Mouse (Mus musculus) 3134 (cell line): ENCODE data around the gene Gm17374.
"Not testable (repeated sequence)": the region's sequence is repeated elsewhere in the genome, so short reads cannot be mapped to it uniquely, and the experiment has no call there.

Experiments
- DNase-seq: peaks from one replicate; pipeline ENCODE4 v3.0.0-alpha.2; 2011; ENCODE audit warnings: low spot score; ENCODE audit not compliant: insufficient read length; ENCODE audit errors: extremely low read depth

Gm17374 gene

DNA sequence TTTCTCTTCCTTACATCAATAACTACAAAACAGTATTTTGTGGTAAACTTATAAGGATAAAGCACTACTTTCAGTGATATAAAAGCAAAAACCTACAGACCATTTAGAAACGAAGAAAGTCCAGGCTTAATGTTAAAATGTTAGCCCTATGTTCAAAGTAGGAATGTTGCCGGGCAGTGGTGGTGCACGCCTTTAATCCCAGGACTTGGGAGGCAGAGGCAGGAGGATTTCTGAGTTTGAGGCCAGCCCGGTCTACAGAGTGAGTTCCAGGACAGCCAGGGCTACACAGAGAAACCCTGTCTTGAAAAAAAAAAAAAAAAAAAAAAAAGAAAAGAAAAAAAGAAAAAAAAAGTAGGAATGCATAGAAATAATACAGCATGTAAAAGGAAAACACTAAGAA is at the start of gene Gm17374:
TSS of gene Gm17374 (plus strand) at position 301 of the 400 bp plus-strand sequence.
- not testable (repeated sequence) for DNase-seq

DNA sequence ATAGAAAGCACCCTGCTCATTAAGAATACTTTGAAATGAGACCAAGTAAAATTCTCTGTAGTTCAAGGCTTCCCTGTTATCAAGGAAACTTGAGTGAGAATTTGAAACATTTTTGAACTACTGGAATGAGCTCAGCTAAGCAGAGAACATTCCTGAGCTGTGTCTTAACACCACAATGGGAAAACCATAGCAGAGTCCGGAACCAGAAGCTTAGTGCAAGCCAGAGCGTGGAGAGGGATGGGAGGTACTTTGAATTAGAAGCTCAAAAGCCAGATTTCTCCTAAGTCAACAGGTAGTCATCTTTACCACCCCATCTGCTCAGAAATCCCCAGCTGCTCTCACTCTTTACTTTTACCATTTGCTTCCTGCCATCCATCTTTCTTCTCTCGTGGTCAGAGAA is 46.9 kb upstream of the Gm17374 start:
- DNase-seq: peak; percentile 13

DNA sequence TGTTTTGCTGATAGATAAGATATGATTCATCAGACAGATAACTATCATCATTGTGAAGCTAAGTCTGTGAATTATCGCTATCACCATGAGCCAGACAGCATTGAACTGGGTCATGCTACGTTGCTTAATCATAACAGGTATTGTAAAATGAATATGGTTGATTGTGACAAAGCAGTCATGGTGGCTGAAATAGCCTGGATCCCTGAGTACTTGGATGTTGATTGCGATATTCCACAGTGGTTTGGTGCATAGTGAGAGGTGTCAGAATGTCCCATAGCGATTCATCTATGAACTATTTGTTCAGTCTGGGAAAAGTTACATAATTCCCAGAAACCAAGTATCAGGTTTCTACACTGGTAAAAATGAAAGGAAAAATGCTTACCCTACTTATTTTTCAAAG is 44.2 kb upstream of the Gm17374 start:
- DNase-seq: no peak

DNA sequence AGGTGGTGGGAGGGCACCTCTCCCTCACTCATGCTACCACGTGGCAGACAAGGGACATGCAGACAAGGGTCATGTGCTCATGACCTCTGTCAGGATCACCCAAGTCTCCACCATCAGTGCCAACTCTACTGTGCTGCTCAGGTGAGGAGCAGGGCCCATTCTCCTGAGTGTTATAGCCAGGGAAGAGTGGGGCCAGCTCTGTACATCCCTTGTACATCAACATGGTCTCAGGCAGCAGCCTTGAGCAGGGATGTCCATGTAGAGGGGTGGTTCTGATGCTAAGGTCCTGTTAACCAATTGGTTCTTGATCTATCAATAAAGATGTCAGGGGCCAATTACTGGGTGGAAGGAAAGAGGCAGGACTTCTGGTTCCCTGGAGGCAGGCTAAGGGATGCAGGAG is 42.9 kb upstream of the Gm17374 start:
- no peak for DNase-seq

DNA sequence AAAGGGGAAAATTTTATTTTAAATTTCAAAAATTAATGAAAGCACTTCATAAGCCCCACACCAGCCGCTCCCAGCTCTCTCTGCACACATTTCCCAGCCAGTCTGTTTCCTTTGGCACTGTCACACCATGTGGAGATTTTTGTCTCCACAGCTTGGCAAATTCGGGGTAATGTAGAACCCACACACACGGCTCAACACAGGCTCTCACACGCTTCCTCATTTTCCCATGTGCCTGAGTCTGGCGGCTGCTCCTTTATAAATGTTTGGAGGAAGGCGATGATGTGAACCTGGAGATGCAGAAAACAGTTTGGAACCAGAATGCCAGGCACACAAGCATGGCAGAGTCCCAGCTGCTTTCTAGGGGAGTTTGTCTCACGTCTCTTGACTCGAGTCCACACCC is 38.0 kb upstream of the Gm17374 start:
- no peak for DNase-seq

DNA sequence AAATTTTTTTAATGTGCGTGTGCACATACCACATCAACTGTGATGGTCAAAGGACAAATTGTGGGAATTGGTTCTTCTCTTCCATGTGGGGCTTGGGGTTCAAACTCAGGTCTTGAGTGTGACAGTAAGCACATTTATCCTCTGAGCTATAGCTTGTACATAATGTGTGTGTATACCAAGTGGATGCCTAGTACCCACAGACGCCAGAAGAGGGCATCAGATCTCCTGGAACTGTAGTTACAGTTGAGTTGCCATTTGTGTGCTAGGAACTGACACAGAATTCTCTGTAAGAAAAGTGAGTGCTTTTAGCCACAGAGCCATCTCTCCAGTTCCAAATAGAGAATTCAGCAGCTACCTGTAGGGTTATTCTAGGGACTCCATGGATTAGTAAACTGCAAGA is 26.3 kb upstream of the Gm17374 start:
- no peak for DNase-seq

DNA sequence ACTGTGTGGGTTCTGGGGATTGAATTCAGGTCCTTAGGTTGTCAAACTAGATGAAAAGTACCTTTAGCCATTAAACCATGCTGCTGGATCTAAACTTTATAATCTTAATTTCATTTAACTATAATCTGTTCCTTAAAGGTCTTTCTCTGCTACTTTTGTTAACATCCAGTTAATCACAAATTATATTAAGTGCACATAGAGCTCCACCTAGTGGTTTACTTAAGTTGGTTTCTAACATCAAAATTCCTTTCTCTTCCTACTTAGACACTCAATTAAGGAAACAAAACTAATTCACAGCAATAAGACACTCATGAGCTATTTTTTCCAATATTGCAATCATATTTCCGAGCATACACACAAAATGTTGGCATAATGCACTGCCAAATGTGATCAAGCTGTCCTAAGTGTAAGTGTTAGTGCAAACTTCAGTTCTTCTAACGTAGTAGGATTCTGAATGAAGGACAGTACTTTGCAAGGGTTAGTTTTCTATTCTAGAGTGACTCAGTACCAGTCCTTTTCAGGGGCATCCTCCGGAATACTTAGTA is 7.4 kb downstream of the Gm17374 start:
- peak; percentile 20 for DNase-seq

DNA sequence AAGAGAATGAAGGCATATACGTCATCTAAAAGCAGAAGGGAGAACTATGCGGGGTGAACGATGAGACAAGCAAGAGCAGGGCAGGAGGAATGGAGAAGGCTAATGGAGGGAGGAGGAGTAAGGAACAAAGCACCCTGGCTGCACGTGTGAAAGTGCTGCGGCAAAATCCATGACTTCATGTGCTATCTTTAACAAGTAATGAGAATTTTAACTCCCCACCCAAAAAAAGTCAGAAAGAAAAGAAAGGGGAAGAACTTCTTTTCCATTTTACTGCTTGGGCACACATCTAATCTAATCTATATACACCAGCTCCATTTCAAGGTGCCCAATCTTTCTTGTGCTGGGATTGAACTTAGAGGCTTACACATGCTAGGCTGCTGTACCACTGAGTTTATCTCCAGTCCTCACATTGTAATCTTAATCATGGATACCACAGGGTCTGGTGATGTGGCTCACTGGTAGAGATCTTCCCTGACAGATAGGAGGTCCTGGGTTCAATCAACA is 11.6 kb downstream of the Gm17374 start:
- DNase-seq: no peak

DNA sequence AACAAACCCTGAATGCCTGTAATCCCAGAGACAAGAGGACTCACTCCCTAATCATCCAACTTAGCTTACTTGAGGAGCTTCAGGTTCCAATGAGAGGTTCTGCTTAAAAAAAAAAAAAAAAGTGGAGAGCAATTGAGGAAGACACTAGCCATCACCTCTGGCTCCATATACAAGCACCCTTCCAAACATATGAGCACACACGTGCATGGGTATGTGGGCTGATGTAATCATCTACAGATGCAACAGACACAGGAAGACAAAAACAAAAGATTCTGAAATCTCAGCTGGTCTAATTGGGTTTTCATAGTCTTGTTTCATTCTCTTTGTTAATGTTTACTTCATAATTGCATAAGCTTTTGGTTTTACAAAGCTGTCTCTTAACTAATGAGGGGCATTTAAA is 17.2 kb downstream of the Gm17374 start:
- no peak for DNase-seq

DNA sequence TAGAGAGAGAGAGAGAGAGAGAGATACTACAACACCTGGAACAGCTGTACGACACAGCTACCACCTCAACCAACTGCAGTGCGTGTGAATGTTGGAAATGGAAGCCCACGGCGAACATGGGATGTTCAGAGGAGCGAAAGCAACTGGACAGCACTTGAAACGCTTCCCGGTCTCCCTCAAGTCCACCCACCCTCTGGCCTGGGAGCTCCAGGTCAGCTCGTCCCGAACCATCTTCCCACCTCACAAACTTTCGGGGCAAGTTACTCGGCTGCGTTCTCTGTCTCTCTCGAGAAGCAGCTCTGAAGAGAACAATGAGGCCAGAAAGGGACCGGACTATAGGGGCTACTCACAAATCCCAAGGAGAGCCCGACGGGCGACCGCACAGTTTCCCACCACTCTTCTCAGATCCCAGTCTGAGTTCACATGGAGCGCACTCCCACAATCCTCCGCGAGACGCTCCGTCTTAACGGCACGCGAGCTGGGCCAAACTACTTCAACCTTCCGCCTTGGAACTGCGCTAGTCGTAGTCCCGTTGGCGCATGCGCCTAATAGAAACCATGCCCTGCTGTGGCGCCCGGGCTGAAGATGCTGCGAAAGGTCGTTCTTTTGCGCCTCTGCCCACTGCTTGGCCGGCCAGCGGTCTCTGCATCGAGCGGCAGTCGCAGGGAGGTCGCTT is 18.4 kb downstream of the Gm17374 start, which contains the start of the genes Esf1 and Ndufaf5:
TSS of gene Esf1 (minus strand) at position 438 of the 676 bp plus-strand sequence.
TSS of gene Ndufaf5 (plus strand) at position 523 of the 676 bp plus-strand sequence.
- peak; percentile 91 for DNase-seq

DNA sequence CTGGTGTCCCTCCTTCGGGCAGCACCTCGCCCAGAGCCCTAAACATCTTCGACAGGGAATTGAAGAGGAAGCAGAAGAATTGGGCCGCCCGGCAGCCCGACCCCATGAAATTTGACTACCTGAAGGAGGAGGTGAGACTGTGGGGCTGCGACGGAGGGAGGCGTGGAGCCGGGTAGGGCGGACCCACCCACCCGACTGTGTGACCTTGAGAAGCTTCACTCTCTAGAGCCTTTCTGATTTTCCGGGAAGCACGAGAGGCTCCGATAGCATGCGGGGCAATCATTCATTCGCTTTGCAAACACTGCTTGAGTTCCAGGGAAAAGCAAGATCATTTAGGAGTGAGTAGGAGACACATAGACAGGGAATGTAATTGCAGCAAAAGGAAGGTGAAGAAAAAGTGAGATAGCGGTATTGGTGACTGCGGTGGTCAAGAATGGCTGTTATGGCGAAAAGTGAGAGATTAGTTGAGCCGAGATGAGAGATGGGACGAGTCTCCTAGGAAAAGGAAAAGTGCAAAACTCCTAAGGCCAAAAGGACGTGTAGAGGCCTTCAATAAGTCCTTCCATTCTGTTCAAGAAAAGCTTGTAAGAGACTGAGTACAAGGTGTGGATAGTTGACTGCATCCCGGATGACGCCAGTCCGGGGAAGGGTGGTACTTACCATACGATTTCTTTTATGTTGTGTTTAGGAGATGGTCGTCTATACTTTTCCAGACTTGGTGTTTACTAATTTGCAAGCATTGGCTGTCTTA is 19.1 kb downstream of the Gm17374 start:
- DNase-seq: no peak

DNA sequence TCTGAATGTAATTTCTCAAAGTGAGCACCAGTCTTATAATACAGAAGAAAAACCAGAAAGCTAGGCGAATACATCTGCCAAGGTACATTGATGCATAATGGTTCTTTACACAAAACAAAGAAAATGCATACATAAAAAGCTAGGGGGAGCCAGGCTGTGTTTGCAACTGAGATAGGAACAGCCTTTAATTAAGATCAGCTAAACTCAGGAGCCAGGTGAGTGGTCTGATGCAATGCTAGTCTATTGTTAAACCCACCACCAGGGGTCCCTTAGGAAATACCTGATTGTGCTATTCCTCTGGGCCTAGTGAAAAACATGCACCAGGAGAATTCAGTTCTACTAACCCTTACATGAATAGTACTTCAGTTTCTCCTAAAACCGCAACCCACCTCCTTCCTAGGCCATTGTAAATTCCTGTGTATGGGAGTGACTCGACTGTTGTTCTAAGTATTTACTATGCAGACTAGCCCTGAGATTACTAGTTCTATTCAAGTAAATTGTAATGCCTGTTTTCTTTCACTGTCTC is 33.9 kb downstream of the Gm17374 start:
- DNase-seq: not testable (repeated sequence)

DNA sequence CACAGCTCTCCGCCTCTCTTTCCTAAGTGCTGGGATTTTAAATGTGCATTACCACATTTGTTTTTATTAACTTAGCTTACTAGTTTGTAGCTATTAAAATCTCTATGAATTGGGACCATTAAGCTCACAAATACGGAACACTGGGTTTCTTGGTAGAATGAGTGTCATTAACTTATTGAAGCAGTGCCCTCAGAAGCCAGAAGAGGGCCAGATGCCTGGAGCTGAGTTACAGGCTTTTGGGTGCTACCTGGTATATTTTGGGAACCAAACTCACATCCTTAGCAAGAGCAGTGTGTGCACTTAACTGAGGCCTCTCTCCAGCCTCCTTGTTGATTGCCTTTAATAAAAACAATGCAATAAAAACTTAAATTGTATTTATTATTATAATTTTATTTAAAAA is 48.9 kb downstream of the Gm17374 start:
- no peak for DNase-seq

DNA sequence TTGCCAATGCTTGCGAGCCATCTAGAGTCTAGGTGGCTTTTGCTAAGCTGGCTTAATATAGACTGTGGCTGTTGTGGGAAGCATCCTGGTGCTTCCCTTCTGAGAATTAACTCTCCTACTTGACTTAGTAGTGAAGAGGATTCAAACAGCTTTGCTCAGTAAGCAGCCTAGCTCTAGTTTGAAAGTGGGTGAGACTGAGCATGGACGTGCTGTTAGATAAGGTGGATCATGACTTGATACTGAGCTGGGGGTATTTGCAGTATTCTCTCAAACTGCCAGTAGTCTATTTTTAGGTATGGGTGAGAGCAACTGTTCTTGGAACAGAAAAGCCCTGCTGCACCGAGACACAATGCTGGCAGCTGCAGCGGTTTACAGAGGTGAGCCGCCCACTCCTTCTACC is 50.7 kb downstream of the Gm17374 start:
- DNase-seq: no peak
